Mouse (Mus musculus) common myeloid progenitor, adult 5-6 weeks (primary cell): Measurements from ENCODE around the gene Slirp. TPM values are rescaled to one million over a fixed set of nuclear protein-coding genes. Genes with fewer than 3 reads are reported as not detected.
A peak's percentile ranks its signal among the peaks of the same experiment; 100 is the strongest.
"Not testable (repeated sequence)": the region's sequence is repeated elsewhere in the genome, so short reads cannot be mapped to it uniquely, and the experiment has no call there.

Experiments
- ATAC-seq: replicated peaks from 2 replicates; pipeline ENCODE4 v1.8.0; 2016; ENCODE audit warnings: low read depth, mild to moderate bottlenecking, moderate TSS enrichment, inconsistent platforms; ENCODE audit not compliant: poor library complexity, severe bottlenecking
- total RNA-seq: library from RNA; stranded (forward); fragments of 200-1000, 187-1606 nt; gene quantifications from 2 replicates; pipeline ENCODE4 v1.2.3, GENCODE M21; 2017

Gene Slirp
- total RNA-seq, 1 experiment from 2014 or later = 104 TPM

DNA sequence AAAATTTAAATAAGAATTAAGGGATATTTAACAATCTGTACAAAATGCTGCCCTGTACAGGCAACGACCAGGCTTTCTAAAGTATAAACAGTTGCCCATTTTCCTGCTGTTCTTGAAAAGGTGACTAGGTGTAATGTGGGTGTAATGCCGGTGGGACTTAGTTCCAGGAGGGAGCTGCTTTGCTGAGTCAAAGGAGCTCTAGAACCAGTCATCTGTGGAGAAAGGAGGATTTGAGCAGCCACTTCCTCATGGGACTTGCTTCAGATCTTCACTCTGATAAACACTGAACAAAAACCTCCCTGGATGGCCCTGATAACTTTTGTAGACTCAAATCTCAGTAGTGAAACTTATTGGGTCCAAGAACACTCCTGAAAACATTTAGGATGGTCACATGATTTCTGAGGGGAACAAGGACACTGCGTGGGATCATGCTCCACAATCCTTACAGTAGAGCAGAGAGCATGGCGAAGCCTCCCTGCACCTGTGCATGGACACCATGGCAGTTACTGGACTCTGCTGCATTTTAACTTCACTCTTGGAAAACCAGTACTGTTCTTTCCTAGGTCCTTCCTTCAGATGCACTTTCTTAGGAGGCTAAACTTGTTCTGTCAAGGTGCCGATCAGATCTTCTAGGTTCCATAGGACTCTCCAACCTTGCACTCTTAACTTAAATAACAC, 17.2 kb upstream of the Slirp start:
- ATAC-seq = no peak

DNA sequence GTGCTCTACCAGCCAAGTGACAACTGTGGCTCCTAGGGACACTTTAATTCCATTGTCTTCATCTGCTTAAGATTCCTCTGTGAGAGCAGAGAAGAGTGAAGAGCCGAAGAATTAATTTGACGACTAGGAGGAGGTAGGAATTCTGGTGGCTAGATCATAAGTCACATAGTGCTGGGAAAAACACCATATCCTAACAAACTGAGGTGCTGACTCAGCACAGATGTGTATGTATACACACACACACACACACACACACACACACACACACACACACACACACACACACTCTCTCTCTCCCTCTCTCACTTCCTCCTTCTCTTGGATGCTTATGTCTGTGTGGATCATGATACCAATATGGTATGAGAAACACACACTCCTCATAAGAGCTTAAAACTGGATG, 15.4 kb upstream of the Slirp start:
- ATAC-seq = no peak

DNA sequence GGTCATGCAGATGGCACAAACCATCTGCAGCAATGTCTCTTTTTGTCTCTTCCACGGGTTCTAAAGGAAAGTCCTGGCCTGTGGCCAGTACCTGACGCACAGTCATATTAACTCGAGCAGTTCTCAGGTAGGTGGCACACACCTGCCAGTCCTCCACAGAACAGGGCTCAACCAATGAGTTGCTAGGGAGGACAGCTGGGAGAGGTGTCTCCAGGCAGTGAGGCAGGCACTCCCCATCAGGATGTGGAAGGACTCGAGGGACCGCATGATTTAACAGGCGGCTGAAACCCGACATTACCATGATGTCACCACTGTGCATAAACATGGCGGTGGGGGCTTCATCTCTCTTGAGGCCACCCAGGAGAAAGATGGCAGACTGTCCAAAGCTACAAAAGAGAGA, 14.8 kb upstream of the Slirp start:
- ATAC-seq = no peak

DNA sequence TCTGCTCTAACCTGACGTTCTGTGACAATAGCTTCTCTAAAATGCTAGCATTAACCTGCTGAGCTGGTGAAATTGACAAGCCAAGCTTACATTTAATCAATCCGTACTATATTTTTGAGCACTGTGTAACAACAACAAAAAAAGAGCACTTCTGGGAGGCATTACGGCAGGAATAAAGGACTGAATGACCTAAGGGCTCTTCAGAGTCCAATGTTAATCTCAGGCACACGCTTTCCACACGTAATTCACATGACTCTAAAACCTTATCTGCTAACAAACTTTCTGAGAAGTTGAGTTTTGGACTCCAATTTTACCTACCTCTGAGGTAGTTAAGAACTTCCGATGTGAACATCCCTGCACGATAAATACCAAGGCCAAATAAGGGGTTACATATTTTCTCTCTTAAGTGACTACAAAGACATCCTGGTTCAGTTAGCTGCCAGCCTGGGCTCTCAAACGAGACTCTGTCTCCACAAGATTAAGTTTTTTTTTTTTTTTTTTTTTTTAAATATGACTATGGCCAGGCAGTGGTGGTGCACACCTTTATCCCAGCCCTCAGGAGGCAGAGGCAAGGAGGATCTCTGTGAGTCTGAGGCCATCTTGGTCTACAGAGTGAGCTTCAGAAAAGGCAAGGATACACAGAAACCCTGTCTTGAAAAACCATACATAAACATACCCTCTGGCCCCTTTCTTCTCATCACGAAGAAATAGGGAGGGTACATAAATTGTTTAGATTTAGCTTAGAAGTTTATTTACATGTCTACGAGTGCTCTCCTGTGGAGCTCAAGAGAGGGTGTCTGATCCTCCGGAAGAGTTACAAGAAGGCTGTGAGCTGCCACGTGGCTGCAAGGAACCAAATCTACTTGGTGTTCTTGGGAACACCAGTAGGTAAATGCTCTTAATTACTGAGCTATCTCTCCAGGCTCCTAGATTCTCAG, 1.2 kb upstream of the Slirp start:
- no peak; the same call in 1 of the 2 replicates for ATAC-seq

DNA sequence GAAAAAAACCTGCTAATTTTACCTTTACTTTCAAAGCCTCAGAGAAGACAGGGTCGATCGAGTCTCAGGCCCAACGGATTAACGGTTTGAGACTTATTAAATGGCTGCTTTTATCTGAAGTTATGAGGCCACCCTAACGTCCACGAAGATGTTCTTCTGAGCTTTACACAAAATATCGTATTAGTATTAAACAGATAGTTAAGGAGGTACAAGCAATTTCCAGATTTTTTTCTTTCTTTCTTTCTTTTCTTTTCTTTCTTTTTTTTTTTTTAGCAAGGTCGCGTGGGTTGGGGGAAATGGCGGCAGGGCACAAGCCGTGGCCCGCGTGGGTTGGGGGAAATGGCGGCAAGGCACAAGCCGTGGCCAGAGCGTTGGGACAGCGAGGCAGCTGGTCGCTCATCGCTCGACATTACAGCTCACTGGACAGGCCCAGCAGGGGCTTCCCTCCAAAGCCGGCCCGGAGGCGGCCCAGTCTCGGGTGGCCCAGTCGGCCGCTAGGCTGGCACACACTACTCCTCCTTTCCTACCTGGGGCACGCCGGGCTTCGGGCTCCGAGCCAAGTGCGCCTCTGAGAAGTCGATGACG, 489 bp upstream of the Slirp start:
- peak; percentile 51 for ATAC-seq

DNA sequence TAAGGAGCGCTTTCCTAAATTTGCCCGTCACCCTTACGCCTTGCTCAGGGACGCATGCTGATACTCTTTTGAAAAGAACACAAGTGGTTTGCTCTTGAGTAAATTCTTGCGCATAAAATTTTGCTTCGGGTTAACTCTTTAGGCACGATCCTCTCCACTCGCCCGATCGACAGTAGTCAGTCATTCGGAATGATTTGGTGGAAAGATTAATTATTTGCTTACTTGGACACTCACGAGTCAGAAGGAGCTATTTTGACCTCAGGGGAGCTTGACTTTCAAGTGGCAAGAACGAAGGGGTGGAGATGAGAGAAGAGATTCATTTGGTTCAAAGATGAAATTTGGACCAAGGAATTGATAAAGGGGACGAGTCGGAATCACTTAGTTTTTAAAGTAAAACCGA, 515 bp downstream of the Slirp start:
- no peak for ATAC-seq

DNA sequence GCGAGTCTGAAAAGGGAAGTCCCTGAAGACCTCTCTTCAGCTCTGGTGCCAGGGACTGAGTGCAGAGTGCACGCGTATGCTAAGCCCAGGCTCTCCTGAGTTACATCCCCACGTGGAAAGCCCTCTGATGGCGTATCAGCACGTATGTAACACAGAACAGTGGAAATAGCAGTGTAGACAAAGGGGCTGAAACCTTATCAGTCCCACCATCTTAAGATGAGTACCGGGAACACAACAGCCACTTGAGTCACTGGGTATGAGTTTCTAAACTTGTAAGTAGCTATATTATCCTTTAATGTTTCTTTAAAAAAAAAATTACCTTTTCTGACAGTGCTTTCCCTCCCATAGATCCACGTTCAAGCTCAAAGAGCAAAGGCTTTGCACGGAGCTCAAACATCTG, 5.8 kb downstream of the Slirp start:
- no peak for ATAC-seq

DNA sequence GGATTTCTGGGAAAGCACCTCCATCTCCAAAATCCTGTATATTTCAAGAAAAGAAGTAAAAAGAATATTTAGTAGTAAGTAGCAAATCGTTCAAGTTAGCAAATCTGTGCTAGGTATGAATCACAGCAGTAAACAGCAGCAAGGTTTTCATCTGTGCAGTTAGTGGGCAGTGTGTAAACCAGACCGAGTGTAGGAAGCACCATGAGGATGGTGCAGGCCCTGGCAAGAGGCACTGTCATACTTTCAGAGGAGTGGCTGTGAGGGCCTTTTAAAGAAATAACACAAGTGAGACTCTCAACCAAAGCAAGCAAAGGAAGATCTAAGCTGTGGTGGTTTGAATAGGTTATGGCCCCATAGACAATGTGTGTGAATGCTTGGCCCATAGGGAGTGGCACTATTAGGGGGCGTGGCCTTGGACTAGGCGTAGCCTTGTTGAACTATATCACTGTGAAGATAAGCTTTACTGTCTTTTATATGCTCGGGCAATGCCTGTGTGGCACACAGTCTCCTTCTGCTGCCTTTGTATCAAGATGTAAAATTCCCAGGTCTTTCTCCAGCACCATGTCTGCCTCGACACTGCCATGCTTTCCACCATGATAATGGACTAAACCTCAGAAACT, 21.1 kb downstream of the Slirp start:
- ATAC-seq = no peak; the same call in 1 of the 2 replicates

DNA sequence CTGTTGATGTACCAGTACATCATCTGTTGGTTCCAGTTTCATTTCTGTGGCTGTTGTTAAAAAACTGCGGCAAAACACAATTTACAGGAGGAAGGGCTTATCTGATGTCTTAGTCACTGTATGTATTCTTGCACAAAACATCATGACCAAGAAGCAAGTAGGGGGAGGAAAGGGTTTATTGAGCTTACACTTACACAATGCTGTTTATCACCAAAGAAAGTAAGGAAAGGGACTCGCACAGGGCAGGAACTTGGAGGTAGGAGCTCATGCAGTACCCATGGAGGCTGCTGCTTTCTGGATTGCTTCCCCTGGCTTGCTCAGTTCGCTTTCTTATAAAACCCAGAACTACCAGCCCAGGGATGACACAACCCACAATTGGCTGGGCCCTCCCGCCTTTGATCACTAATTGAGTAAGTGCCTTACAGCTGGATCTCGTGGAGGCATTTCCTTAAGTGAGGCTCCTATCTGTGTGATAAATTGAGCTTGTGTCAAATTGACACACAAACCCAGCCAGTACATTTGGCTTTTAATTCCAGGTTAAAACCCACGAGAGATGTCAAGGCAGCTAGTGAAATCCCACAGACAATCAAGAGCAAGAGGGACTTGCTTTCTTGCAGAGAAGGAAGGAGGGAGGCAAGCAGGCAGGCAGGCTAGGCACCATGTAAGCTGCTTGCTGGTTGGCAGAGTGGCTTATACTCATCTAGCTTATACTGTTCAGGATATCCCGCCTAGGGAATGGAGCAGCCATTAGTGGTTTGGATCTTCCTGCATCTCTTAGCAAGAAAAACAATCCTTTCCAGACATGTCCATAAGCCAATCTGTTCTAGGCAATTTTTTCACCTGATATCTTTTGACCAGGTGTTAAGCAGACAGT, 26.8 kb downstream of the Slirp start:
- ATAC-seq = peak; percentile 37; the same call in 1 of the 2 replicates

DNA sequence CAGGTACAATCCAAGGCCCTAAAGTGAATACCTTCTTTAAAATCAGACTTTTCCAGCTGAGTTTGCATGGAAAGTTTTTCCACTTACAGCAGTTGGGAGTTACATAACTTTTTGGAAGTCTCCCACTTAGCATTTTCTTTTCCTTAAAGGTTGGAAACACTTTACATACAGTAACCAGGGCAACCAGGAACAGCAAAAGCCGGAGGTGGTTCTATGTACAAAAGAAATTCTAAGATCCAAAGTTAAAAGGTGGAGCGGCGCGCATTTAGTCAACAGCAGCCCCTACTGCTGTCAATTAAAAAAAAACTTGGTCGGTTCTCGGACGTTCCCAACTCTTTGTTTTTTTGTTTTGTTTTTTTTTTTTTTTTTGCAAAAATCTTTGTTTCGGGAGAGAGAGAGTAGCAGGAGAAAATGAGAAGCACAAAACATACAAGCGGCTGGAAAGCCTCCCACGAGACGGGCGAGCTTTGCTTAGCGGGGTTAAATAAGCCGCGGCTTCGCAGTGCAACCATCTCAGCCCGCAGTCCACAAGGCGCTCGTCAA, 27.8 kb downstream of the Slirp start:
- ATAC-seq = no peak

DNA sequence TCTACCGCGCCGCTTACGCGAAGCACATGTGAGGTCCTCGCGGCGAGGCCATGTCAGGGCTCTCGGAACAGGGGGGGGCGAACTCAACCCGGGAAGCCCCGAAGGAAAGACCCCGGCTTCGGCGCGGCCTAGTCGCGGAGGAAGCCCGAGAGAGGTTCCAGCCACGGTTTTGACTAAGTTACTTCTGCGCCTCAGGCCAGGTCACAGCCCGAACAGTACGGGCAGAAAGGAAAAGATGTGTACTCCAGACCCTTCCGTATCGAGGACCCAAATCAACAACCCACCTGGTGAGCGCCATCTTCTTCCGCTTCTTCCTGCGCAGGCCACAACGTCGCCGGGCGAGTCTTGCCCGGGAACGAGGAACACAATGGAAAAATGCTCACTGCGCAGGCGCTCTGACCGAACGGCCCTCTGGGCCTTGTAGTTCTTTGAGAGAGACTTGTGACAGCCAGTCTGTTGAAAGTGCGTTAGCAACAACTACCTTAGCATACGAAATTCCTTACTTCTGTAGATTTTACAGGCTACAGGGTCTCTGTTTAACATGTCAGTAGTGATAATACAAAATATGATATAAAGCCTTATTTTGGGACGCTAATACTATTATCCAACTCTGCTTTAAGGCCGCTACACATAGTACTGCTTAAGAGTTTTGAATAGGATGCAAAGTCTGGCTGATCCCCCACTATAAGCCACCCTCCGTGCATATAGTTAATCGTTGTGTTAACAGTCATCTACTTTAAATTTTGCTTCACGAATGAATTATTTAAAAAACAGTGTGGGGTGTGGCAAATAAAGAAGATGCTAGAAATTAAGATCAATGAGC, 28.5 kb downstream of the Slirp start, which contains the start of gene Snw1:
Gene Snw1, minus strand, starts transcription at position 311 of the 823 bp plus-strand sequence.
- ATAC-seq = peak; percentile 93

DNA sequence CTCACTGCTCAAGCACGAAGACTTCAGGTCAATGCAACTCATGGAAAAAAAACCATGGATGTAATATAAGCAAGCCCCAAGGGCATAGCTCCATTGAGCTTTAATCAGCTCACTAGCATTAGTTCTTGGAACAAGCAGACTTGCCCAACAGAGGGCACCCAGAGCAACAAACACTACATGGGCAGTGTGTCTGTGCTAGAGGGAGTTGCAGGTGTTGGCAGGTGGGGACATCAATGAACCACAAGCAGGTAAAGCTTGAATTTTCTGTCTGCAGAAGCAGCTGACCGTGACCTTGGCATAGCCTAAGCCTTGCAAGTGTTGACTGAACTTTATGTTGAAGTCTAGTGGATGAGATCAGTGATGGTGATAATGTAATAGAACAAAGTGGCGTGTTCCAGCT, 31.1 kb downstream of the Slirp start:
- no peak for ATAC-seq

DNA sequence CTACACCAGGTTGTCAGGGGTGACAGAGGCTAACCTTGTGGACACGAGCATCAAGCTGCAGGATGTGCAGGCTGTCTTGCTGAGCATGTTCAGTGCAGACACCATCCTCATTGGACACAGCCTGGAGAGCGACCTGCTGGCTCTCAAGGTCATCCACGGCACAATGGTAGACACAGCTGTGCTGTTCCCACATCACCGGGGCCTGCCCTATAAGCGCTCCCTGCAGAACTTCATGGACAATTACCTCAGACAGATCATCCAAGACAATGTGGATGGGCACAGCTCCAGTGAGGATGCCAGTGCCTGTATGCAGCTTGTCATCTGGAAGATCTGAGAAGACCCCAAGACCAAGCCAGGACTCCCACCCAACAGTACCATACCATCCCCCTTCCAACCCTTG, 38.8 kb downstream of the Slirp start:
- not testable (repeated sequence) for ATAC-seq

DNA sequence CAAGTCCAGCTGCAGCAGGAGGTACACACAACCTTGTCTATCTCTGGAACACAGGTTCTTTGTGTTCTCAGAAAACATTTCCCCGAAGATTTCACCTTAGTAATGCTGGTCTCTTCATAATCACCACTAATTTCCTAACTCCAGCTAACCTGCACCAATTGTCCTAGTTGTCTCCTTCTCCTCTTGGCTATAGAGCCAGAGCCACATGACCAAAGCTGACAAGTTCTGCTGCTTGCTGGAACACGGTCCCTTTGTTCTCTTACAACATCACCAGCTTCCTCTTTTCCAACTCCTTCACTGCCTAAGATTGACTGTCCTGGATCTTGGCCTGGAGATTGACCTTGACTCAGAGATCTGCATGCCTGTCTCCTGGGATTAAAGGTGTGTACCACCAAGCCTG, 45.0 kb downstream of the Slirp start:
- ATAC-seq = 0 out of 2 replicates have a peak, but pooled peaks have one; percentile 36

DNA sequence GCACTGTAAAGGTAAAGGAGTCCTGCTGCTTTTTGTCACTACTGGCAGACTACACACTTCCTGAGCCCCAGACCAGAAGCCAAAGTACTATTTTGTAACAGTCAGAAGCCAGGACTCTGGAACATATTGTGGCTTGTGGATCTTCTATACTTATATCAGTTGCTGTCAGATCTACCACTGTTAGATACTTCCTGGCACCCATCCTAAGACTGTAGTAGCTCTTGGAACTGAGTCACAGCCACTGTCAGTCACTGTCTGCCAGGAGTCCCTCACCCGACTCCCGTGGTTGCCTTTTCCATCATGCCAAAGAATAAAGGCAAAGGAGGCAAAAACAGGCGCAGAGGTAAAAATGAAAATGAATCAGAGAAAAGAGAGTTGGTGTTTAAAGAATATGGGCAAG, 50.7 kb downstream of the Slirp start, which contains the start of gene Gm5788:
Gene Gm5788, plus strand, starts transcription at position 301 of the 400 bp plus-strand sequence.
- not testable (repeated sequence) for ATAC-seq
